Mouse (Mus musculus) CH12.LX (cell line): ENCODE data around the gene Kif12. TPM values are rescaled to one million over a fixed set of nuclear protein-coding genes. Genes with fewer than 3 reads are reported as not detected.

Source experiments
- DNase-seq: peaks from one replicate; pipeline ENCODE4 v3.0.0-alpha.2; 2013; ENCODE audit errors: extremely low read depth
- H3K27ac ChIP-seq: 2 replicates; pipeline ENCODE4 v1.5.1; 2012; ENCODE audit warnings: low read depth, mild to moderate bottlenecking, control low read depth, moderate library complexity; ENCODE audit not compliant: insufficient read depth
- H3K27me3 ChIP-seq: replicated peaks from 2 replicates; pipeline ENCODE3; 2012; ENCODE audit warnings: inconsistent platforms
- H3K36me3 ChIP-seq, 2 experiments: replicated peaks in 1 of 2; 2 replicates each; pipeline versions ENCODE3 to v1.6.1; 2012; ENCODE audit warnings: inconsistent platforms in 1 of 2, low read length in 1 of 2, mild to moderate bottlenecking in 1 of 2, mixed read lengths in 1 of 2, moderate library complexity in 1 of 2; ENCODE audit not compliant: control insufficient read depth in 1 of 2, insufficient read depth in 1 of 2
- H3K4me1 ChIP-seq, 2 experiments: 2 replicates each; pipeline ENCODE4 v1.6.1; 2012; ENCODE audit warnings: inconsistent platforms in 1 of 2, moderate library complexity in 1 of 2; ENCODE audit not compliant: insufficient read depth in 2 of 2, control insufficient read depth in 1 of 2
- H3K4me2 ChIP-seq: 2 replicates; pipeline ENCODE4 v1.6.1; 2012; ENCODE audit warnings: low read depth, mild to moderate bottlenecking, control low read depth; ENCODE audit not compliant: poor library complexity, insufficient read depth, severe bottlenecking
- H3K4me3 ChIP-seq, 3 experiments: fragments of 150-350 bp in 1 of 3; sonication (generic) in 1 of 3; replicated peaks in 1 of 3; 2 replicates each; pipeline versions ENCODE3 to v1.5.1; 2011 to 2012; ENCODE audit warnings: low read depth in 2 of 3, low read length in 2 of 3, mild to moderate bottlenecking in 2 of 3, moderate library complexity in 2 of 3, control low read depth in 1 of 3, improper control_type of control experiment in 1 of 3, inconsistent platforms in 1 of 3, mixed read lengths in 1 of 3; ENCODE audit not compliant: poor library complexity in 1 of 3
- H3K79me2 ChIP-seq: replicated peaks from 2 replicates; pipeline ENCODE4 v1.6.1; 2012; ENCODE audit warnings: mild to moderate bottlenecking, moderate library complexity; ENCODE audit not compliant: control insufficient read depth, poor library complexity, insufficient read depth, severe bottlenecking; ENCODE audit errors: extremely low read depth
- H3K9ac ChIP-seq: 2 replicates; pipeline ENCODE4 v1.6.1; 2012; ENCODE audit warnings: low read depth, mild to moderate bottlenecking, control low read depth, moderate library complexity; ENCODE audit not compliant: insufficient read depth
- H3K9me3 ChIP-seq: replicated peaks from 2 replicates; pipeline ENCODE3; 2012; ENCODE audit warnings: low read length, inconsistent platforms, mixed read lengths
- CHD2 ChIP-seq: IDR thresholded peaks from 2 replicates; pipeline ENCODE4 v1.6.1; 2011; ENCODE audit warnings: low read length, improper control_type of control experiment
- E2F4 ChIP-seq: IDR thresholded peaks from 2 replicates; pipeline ENCODE4 v1.6.1; 2011; ENCODE audit warnings: low read depth, low read length, improper control_type of control experiment; ENCODE audit not compliant: insufficient replicate concordance
- ETS1 ChIP-seq: conservative IDR thresholded peaks from 2 replicates; pipeline ENCODE4 v1.6.1; 2012; ENCODE audit warnings: low read depth, mild to moderate bottlenecking, inconsistent platforms, low read length, improper control_type of control experiment, moderate library complexity
- IRF4 ChIP-seq: IDR thresholded peaks from 2 replicates; pipeline ENCODE4 v1.6.1; 2014; ENCODE audit warnings: low read depth, mild to moderate bottlenecking, inconsistent platforms, low read length, improper control_type of control experiment
- JUN ChIP-seq: IDR thresholded peaks from 2 replicates; pipeline ENCODE4 v1.6.1; 2011; ENCODE audit warnings: low read depth, mild to moderate bottlenecking, low read length, improper control_type of control experiment, moderate library complexity; ENCODE audit not compliant: insufficient read depth
- JUND ChIP-seq: conservative IDR thresholded peaks from 2 replicates; pipeline ENCODE4 v1.6.1; 2011; ENCODE audit warnings: low read depth, low read length, improper control_type of control experiment
- KAT2A ChIP-seq: IDR thresholded peaks from 2 replicates; pipeline ENCODE4 v1.6.1; 2012; ENCODE audit warnings: low read length, improper control_type of control experiment, inconsistent platforms; ENCODE audit not compliant: insufficient replicate concordance
- MXI1 ChIP-seq: IDR thresholded peaks from 2 replicates; pipeline ENCODE4 v1.6.1; 2011; ENCODE audit warnings: mild to moderate bottlenecking, low read depth, low read length, improper control_type of control experiment
- NELFE ChIP-seq: IDR thresholded peaks from 2 replicates; pipeline ENCODE4 v1.6.1; 2011; ENCODE audit warnings: low read depth, low read length, improper control_type of control experiment
- NRF1 ChIP-seq: IDR thresholded peaks from 2 replicates; pipeline ENCODE4 v1.6.1; 2014; ENCODE audit warnings: low read depth, mild to moderate bottlenecking, inconsistent platforms, low read length, improper control_type of control experiment, moderate library complexity
- POLR2AphosphoS2 ChIP-seq: IDR thresholded peaks from 2 replicates; pipeline ENCODE4 v1.6.1; 2011; ENCODE audit warnings: low read depth, low read length, improper control_type of control experiment
- SMC3 ChIP-seq: IDR thresholded peaks from 2 replicates; pipeline ENCODE4 v1.6.1; 2011; ENCODE audit warnings: low read depth, low read length, improper control_type of control experiment
- TBP ChIP-seq: conservative IDR thresholded peaks from 2 replicates; pipeline ENCODE4 v1.6.1; 2011; ENCODE audit warnings: low read depth, low read length, improper control_type of control experiment
- UBTF ChIP-seq: IDR thresholded peaks from 2 replicates; pipeline ENCODE4 v1.6.1; 2012; ENCODE audit warnings: low read depth, mild to moderate bottlenecking, inconsistent platforms, low read length, improper control_type of control experiment, moderate library complexity
- USF1 ChIP-seq: IDR thresholded peaks from 2 replicates; pipeline ENCODE4 v1.6.1; 2014; ENCODE audit warnings: low read depth, mild to moderate bottlenecking, inconsistent platforms, low read length, improper control_type of control experiment
- ZC3H11A ChIP-seq: IDR thresholded peaks from 2 replicates; pipeline ENCODE4 v1.6.1; 2012; ENCODE audit warnings: low read depth, mild to moderate bottlenecking, inconsistent platforms, low read length, improper control_type of control experiment
- dilution Hi-C: fragments of 300-500 bp; cut with MboI; formaldehyde crosslinking; loops from 2 replicates; pipeline ENCODE4 v1.14.3; 2020; ENCODE audit warnings: low sequenced_read_pairs; ENCODE audit not compliant: extremely low pct_unique_long_range_greater_than_20kb, extremely low pct_ligation_motif_present
- in situ Hi-C: fragments of 300-500 bp; cut with MboI; formaldehyde crosslinking; loops from 3 replicates; pipeline ENCODE4 v1.14.3; 2019; ENCODE audit warnings: low sequenced_read_pairs, low pct_ligation_motif_present, low pct_unique_long_range_greater_than_20kb, mixed read lengths
- polyA plus RNA-seq: library from polyadenylated mRNA; unstranded; fragments of >175 nt; gene quantifications from 2 replicates; pipeline ENCODE4 v1.2.1, GENCODE M21; 2012; ENCODE audit warnings: low read depth; ENCODE audit not compliant: insufficient read length
- total RNA-seq, 2 experiments: library from RNA; depleted of rRNA; stranded (reverse); fragments of 300-350 nt in 1 of 2; fragments of >200 nt in 1 of 2; gene quantifications; 2 replicates each; pipeline ENCODE4 v1.2.3; 2012 to 2014

The Kif12 gene
- total and polyA plus RNA-seq, 3 experiments, result not detected

DNA sequence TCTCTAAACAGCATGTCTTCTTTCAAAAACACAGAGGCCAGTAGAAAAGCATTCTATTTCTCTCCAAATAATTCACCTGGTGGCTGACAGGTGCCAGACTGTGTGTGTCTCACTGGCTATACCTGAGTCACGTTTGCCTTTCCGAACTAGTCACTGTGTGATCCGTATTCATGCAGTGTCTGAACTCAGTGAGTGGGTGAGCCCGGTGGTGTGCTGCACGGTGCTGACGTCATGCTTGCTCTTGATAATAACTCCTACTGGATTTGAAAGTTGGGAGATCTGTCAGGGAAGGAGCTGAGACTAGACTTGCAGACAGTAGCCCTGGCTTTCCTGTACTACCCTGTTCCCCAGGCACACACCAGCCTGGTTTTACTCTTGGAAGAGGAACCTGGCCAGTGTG lies 47.7 kb upstream of the Kif12 start:
- TF ChIP-seq POLR2AphosphoS2, result no peak
- no peak for TF ChIP-seq KAT2A
- TF ChIP-seq JUND, result no peak
- TF ChIP-seq SMC3, result no peak
- no peak for TF ChIP-seq JUN
- no peak for TF ChIP-seq E2F4
- no peak for TF ChIP-seq ETS1
- dilution Hi-C loops (no loop called here), in situ Hi-C loops (loop anchor here (5.0 to 25.0 kb wide), 2 partner anchors 93 to 343 kb away; partner anchors contain the start of gene Tmem268)
- Histone ChIP-seq H3K4me2 (no peak overlapping the region), H3K36me3 (no peaks in the 10 kb centered on the region), H3K9me3 (no peaks in the 10 kb centered on the region), H3K9ac (no peak overlapping the region), H3K4me1 (0 out of 4 replicates have a peak, but pooled peaks cover 0 to 3% of the 10 kb centered on the region in 2 experiments), H3K79me2 (no peaks in the 10 kb centered on the region), H3K27me3 (peaks cover 98% of the 10 kb centered on the region), H3K27ac (no peak overlapping the region), H3K4me3 (no peak overlapping the region)
- no peak for DNase-seq

DNA sequence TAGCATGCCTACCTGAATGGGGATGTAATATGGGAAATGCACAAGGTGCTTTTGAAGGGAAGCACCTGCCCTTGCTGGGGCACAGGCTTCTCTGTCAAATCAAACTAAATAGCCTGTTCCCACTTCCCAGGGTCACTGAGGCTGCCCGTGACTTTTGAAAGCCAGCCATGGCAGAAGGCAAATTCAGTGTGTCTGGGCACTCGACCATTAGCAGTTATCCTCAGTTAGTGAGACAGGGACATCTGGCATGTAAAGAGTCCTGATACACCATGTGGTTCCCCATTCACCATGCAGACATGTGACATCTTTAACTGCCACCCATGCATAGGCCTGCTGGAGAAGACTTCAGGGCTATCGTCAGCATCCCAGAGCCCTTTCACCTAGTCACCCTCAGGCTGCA lies 47.1 kb upstream of the Kif12 start:
- Histone ChIP-seq H3K9me3 (peaks cover 4% of the 10 kb centered on the region), H3K4me1 (0 out of 4 replicates have a peak, but pooled peaks cover 0 to 3% of the 10 kb centered on the region in 2 experiments), H3K36me3 (no peaks in the 10 kb centered on the region), H3K4me2 (no peak overlapping the region), H3K9ac (no peak overlapping the region), H3K4me3 (no peak overlapping the region), H3K27ac (no peak overlapping the region), H3K79me2 (no peaks in the 10 kb centered on the region), H3K27me3 (peaks cover 98% of the 10 kb centered on the region)
- dilution Hi-C loops (no loop called here), in situ Hi-C loops (loop anchor here (5.0 to 25.0 kb wide), 2 partner anchors 93 to 343 kb away; partner anchors contain the start of gene Tmem268)
- no peak for DNase-seq
- TF ChIP-seq CHD2 (no peak), TBP (no peak), USF1 (no peak), NELFE (no peak), NRF1 (no peak), KAT2A (no peak), IRF4 (no peak), MXI1 (no peak), E2F4 (no peak), ZC3H11A (no peak), UBTF (no peak)
